Mouse (Mus musculus): ENCODE results near the gene Prkra. TPM values are rescaled to one million over a fixed set of nuclear protein-coding genes. Genes with fewer than 3 reads are reported as not detected.
"Not testable (repeated sequence)": the region's sequence is repeated elsewhere in the genome, so short reads cannot be mapped to it uniquely, and the experiment has no call there.

Gene Prkra
- polyA plus RNA-seq, 1 experiment from 2014 or later: 86.5 TPM

- Histone ChIP-seq H3K36me3 (no peaks in the 10 kb centered on the region), H3K9ac (replicated peaks) (no peak overlapping the region), H3K27me3 (no peaks in the 10 kb centered on the region), H3K4me2 (no peak overlapping the region), H3K9me3 (no peaks in the 10 kb centered on the region), H3K27ac (no peak overlapping the region), H3K4me1 (replicated peaks) (0 out of 2 replicates have a peak, but pooled peaks cover 8% of the 10 kb centered on the region), H3K4me3 (replicated peaks) (no peak overlapping the region)
- ATAC-seq (ENCODE audit: insufficient number of reproducible peaks, insufficient read depth, low FRiP score, low TSS enrichment, low read depth): no peak
- WGBS: 79% methylated on average over 5 of the region's 5 CpGs
Observed at GRCm38 (mm10) chr2:76654646-76655045, 6.8 kb upstream of the Prkra start.

DNA sequence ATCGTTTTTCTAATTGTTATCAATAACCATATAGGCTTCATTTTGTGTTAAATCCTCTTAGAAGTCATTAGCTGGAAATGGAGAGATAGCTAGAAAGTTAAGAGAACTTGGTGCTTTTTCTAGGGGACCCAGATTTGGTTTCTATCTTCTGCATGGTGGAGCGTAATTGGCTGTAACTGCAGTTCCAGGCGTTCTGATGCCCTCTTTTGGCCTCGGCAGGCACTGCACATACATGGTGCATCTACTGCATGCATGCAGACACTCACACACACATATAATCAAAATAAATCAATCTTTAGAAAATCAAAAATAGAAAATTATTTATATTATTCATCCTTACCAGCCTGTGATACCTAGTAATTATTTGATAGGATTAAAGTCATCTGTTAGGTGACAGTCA, 5.3 kb upstream of the Prkra start:
- 94% methylated on average over 4 of the region's 4 CpGs for WGBS
- 0 out of 2 replicates have a peak, but pooled peaks cover under 1% of the 10 kb centered on the region for H3K4me1 ChIP-seq (replicated peaks)
- no peaks in the 10 kb centered on the region for H3K27me3 ChIP-seq
- no peaks in the 10 kb centered on the region for H3K36me3 ChIP-seq
- no peak for ATAC-seq (ENCODE audit: insufficient number of reproducible peaks, insufficient read depth, low FRiP score, low TSS enrichment, low read depth)
- no peak overlapping the region for H3K9ac ChIP-seq (replicated peaks)
- H3K9me3 ChIP-seq: no peaks in the 10 kb centered on the region
- H3K4me2 ChIP-seq: no peak overlapping the region
- H3K27ac ChIP-seq: no peak overlapping the region
- no peak overlapping the region for H3K4me3 ChIP-seq (replicated peaks)

DNA sequence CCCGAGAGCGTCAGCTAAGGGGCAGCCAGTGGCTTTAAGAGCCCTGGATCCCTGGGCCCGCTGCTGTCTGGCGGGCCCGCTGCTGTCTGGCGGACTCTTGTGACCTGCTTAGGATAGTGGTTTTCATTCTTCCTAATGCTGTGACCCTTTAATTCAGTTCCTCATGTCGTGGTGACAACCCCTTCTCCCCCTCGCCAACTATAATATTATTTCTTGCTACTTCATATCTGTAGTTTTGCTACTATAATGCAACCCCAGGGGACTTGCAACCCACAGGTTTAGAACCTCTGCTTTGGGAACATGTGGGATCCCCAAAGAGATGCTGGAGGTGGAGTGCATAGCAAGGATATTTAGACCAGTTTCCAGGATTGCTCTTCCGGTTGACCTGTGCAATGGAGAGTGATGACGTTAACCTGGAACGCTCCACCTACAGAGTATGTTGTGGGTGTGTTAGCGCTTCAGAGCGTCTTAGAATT, 889 bp upstream of the Prkra start:
- Histone ChIP-seq H3K27me3 (no peaks in the 10 kb centered on the region), H3K9me3 (no peaks in the 10 kb centered on the region), H3K4me2 (peak overlapping the region; percentile 69), H3K27ac (peak overlapping the region; percentile 91), H3K36me3 (peaks cover 8% of the 10 kb centered on the region; the same call in 1 of the 2 replicates), H3K9ac (replicated peaks) (peak overlapping the region; percentile 55), H3K4me3 (replicated peaks) (peak overlapping the region; percentile 81), H3K4me1 (replicated peaks) (peaks cover 8% of the 10 kb centered on the region)
- peak; percentile 40; the same call in 1 of the 2 replicates for ATAC-seq (ENCODE audit: insufficient number of reproducible peaks, insufficient read depth, low FRiP score, low TSS enrichment, low read depth)
- WGBS: 32% methylated on average over 13 of the region's 13 CpGs

GRCm38 (mm10) chr2:76647441-76647869, 360 bp downstream of the Prkra start:
- H3K9ac ChIP-seq (replicated peaks): peak overlapping the region; percentile 85
- no peaks in the 10 kb centered on the region for H3K9me3 ChIP-seq
- peak overlapping the region; percentile 91 for H3K27ac ChIP-seq
- peaks cover 8% of the 10 kb centered on the region for H3K4me1 ChIP-seq (replicated peaks)
- peaks cover 20% of the 10 kb centered on the region for H3K36me3 ChIP-seq
- peak overlapping the region; percentile 81 for H3K4me3 ChIP-seq (replicated peaks)
- 1% methylated on average over 32 of the region's 32 CpGs for WGBS
- peak; percentile 71 for ATAC-seq (ENCODE audit: insufficient number of reproducible peaks, insufficient read depth, low FRiP score, low TSS enrichment, low read depth)
- peak overlapping the region; percentile 69 for H3K4me2 ChIP-seq
- no peaks in the 10 kb centered on the region for H3K27me3 ChIP-seq

GRCm38 (mm10) chr2:76643801-76644200, 4.0 kb downstream of the Prkra start:
- H3K27me3 ChIP-seq: no peaks in the 10 kb centered on the region
- peaks cover 56% of the 10 kb centered on the region for H3K36me3 ChIP-seq
- H3K4me1 ChIP-seq (replicated peaks): peaks cover 8% of the 10 kb centered on the region
- no peak overlapping the region for H3K4me3 ChIP-seq (replicated peaks)
- H3K4me2 ChIP-seq: no peak overlapping the region
- H3K9me3 ChIP-seq: no peaks in the 10 kb centered on the region
- no peak overlapping the region for H3K9ac ChIP-seq (replicated peaks)
- H3K27ac ChIP-seq: no peak overlapping the region
- ATAC-seq (ENCODE audit: insufficient number of reproducible peaks, insufficient read depth, low FRiP score, low TSS enrichment, low read depth): no peak

DNA sequence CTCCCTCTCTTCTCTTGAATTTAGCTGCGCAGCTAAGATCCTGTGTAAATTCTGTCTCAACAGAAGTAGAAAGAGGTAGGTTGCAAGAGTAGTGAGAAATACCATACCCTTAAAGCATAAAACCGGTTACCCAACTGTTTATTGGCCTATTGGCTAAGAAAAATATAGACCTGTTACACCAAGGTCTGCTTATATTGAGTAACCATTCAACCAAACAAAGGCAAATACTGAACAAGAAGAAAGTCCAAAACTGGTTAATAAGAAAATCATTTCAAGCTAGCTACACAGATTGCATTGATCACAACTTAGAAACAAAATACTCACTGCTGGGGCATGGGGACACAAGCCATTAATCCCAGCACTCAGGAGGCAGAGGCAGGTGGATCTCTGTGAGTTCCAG, 8.2 kb downstream of the Prkra start:
- Histone ChIP-seq H3K27me3 (no peaks in the 10 kb centered on the region), H3K9ac (replicated peaks) (no peak overlapping the region), H3K4me2 (no peak overlapping the region), H3K9me3 (no peaks in the 10 kb centered on the region), H3K27ac (no peak overlapping the region), H3K4me3 (replicated peaks) (no peak overlapping the region), H3K36me3 (peaks cover 93% of the 10 kb centered on the region), H3K4me1 (replicated peaks) (no peaks in the 10 kb centered on the region)
- no peak for ATAC-seq (ENCODE audit: insufficient number of reproducible peaks, insufficient read depth, low FRiP score, low TSS enrichment, low read depth)
- WGBS: 98% methylated on average over 2 of the region's 2 CpGs

- no peak overlapping the region for H3K9ac ChIP-seq (replicated peaks)
Observed at GRCm38 (mm10) chr2:76631600-76631999, 16.2 kb downstream of the Prkra start.

DNA sequence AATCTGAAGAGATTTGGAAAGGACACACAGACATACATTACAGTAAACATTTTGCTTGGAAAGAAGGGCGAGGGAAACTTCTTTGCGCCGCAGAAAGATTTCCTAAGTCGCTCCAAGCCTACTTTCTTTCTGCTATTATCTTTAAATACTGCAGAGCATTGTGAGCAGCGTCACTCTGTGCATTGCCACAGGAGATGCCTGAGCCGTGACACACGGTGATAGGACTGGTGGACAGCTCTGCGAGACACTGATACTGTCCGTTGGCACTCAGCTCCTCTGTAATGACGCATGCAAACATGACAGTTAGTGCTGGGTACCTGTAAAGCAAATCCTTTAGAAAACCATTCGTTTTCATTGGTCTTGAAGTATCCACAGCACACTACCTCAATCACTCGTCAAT, 17.5 kb downstream of the Prkra start:
- peaks cover 18% of the 10 kb centered on the region for H3K9me3 ChIP-seq
- H3K4me2 ChIP-seq: no peak overlapping the region
- 95% methylated on average over 12 of the region's 12 CpGs for WGBS
- ATAC-seq (ENCODE audit: insufficient number of reproducible peaks, insufficient read depth, low FRiP score, low TSS enrichment, low read depth): no peak
- no peaks in the 10 kb centered on the region for H3K4me1 ChIP-seq (replicated peaks)
- H3K4me3 ChIP-seq (replicated peaks): no peak overlapping the region
- H3K36me3 ChIP-seq: peaks cover 93% of the 10 kb centered on the region
- no peaks in the 10 kb centered on the region for H3K27me3 ChIP-seq
- H3K9ac ChIP-seq (replicated peaks): no peak overlapping the region
- H3K27ac ChIP-seq: no peak overlapping the region

More at GRCm38 (mm10) chr2:76631600-76631999, 16.2 kb downstream of the Prkra start:
- Histone ChIP-seq H3K27ac (no peak overlapping the region), H3K4me1 (replicated peaks) (no peaks in the 10 kb centered on the region), H3K27me3 (no peaks in the 10 kb centered on the region), H3K4me3 (replicated peaks) (no peak overlapping the region), H3K36me3 (peaks cover 93% of the 10 kb centered on the region), H3K4me2 (no peak overlapping the region), H3K9me3 (peaks cover 8% of the 10 kb centered on the region)
- WGBS: 93% methylated on average over 4 of the region's 4 CpGs
- ATAC-seq (ENCODE audit: insufficient number of reproducible peaks, insufficient read depth, low FRiP score, low TSS enrichment, low read depth): no peak

DNA sequence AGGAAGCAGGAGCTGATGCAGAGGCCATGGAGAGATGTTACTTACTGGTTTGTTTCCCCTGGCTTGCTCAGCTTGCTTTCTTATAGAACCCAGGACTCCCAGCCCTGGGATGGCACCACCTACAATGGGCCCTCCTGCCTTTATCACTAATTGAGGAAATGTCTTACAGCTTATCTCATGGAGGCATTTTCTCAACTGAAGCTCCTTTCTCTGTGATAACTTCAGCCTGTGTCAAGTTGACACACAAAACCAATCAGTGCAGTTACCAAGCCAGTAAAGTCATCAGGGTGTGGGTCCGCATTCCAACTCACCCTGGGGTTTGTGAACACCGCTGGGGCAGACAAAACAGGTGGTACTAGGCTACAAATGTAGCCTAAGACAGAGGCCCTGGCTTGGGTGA, 25.5 kb downstream of the Prkra start:
- H3K4me2 ChIP-seq; H3K4me3 ChIP-seq (replicated peaks); H3K27ac ChIP-seq; ATAC-seq (ENCODE audit: insufficient number of reproducible peaks, insufficient read depth, low FRiP score, low TSS enrichment, low read depth); H3K9ac ChIP-seq (replicated peaks); H3K4me1 ChIP-seq (replicated peaks); H3K27me3 ChIP-seq: not testable (repeated sequence)
- Histone ChIP-seq H3K9me3 (peaks cover 17% of the 10 kb centered on the region), H3K36me3 (peaks cover 55% of the 10 kb centered on the region)
- WGBS: 94% methylated on average over 2 of the region's 2 CpGs

- Histone ChIP-seq H3K27me3 (no peaks in the 10 kb centered on the region), H3K4me3 (replicated peaks) (no peak overlapping the region), H3K4me1 (replicated peaks) (no peaks in the 10 kb centered on the region), H3K9ac (replicated peaks) (no peak overlapping the region), H3K4me2 (no peak overlapping the region), H3K9me3 (peaks cover 11% of the 10 kb centered on the region), H3K27ac (no peak overlapping the region), H3K36me3 (peaks cover 49% of the 10 kb centered on the region)
- 68% methylated on average over 1 of the region's 1 CpGs for WGBS
- no peak for ATAC-seq (ENCODE audit: insufficient number of reproducible peaks, insufficient read depth, low FRiP score, low TSS enrichment, low read depth)
Observed at GRCm38 (mm10) chr2:76621724-76622123, 26.1 kb downstream of the Prkra start.

DNA sequence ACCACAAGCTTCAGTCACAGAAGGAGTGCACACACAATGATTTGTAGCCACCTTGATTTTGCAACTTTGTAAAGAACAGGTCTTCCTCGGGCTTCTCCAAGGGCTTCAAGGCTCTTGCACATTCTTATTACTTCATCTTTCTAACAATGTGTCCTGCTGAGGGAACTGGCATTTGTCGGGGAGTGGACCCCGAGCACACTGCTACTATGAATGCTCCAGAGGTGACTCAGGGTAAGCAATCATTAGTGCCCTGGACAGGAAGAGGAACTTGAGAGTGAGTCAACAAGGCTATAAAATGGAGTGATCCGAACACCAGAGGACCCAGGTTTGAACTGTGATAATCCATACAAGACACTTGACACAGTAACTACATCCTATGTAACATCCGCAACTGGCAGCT, 27.6 kb downstream of the Prkra start:
- WGBS: 87% methylated on average over 5 of the region's 5 CpGs
- Histone ChIP-seq H3K4me1 (replicated peaks) (no peaks in the 10 kb centered on the region), H3K27me3 (no peaks in the 10 kb centered on the region), H3K27ac (no peak overlapping the region), H3K36me3 (peaks cover 34% of the 10 kb centered on the region), H3K4me3 (replicated peaks) (no peak overlapping the region), H3K9ac (replicated peaks) (no peak overlapping the region), H3K9me3 (no peaks in the 10 kb centered on the region), H3K4me2 (no peak overlapping the region)
- no peak for ATAC-seq (ENCODE audit: insufficient number of reproducible peaks, insufficient read depth, low FRiP score, low TSS enrichment, low read depth)

DNA sequence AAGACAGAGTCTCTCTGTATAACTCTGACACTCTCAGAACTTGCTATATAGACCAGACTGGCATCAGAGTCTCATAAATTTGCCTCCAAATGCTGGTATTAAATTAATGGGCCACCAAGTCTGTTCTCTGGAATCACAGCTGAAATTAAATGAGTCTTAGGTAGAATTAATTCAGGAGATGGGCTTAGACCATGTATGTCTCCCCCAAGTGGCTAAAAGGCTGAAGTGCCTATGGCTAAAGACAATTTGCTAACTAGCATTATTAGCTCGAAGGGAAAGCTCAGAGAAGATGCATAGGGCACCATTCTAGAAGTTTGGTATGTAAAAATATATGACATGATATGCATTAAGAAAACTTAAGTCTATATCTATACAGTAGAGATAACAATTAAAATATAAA, 29.7 kb downstream of the Prkra start:
- H3K4me3 ChIP-seq (replicated peaks): no peak overlapping the region
- H3K4me1 ChIP-seq (replicated peaks): no peaks in the 10 kb centered on the region
- H3K4me2 ChIP-seq: no peak overlapping the region
- WGBS: 33% methylated on average over 1 of the region's 1 CpGs
- H3K27ac ChIP-seq: no peak overlapping the region
- H3K27me3 ChIP-seq: no peaks in the 10 kb centered on the region
- H3K9me3 ChIP-seq: no peaks in the 10 kb centered on the region
- no peak overlapping the region for H3K9ac ChIP-seq (replicated peaks)
- no peak for ATAC-seq (ENCODE audit: insufficient number of reproducible peaks, insufficient read depth, low FRiP score, low TSS enrichment, low read depth)
- H3K36me3 ChIP-seq: peaks cover 14% of the 10 kb centered on the region; the same call in 1 of the 2 replicates
